Mouse (Mus musculus): ENCODE data around the gene Peli2. TPM values are rescaled to one million over a fixed set of nuclear protein-coding genes. Genes with fewer than 3 reads are reported as not detected.

Peli2 gene
- polyA plus RNA-seq, 1 experiment = 18.7 TPM

GRCm38 (mm10) chr14:48157835-48158234, 37.2 kb downstream of the Peli2 start:
- Histone ChIP-seq H3K4me3 (replicated peaks; ENCODE audit: extremely low read depth, low read depth, low read length) (no peak overlapping the region), H3K4me1 (ENCODE audit: control insufficient read depth, insufficient read depth, low read length) (0 out of 2 replicates have a peak, but pooled peaks cover 5% of the 10 kb centered on the region)
- WGBS = 67% methylated on average over 8 of the region's 8 CpGs
- no peak for DNase-seq
- TF ChIP-seq CTCF (IDR thresholded peaks at IDR 0.05; ENCODE audit: insufficient read depth, low read length) (no peak), POLR2A (IDR thresholded peaks at IDR 0.05; ENCODE audit: borderline replicate concordance, extremely low read depth, low read depth, low read length) (no peak)

- WGBS = 72% methylated on average over 3 of the region's 3 CpGs
These were observed 38.8 kb downstream of the Peli2 start for GRCm38 (mm10) chr14:48159401-48159800.

GRCm38 (mm10) chr14:48162446-48162845, 41.8 kb downstream of the Peli2 start:
- no peak for TF ChIP-seq CTCF (IDR thresholded peaks at IDR 0.05; ENCODE audit: insufficient read depth, low read length)
- no peak for TF ChIP-seq POLR2A (IDR thresholded peaks at IDR 0.05; ENCODE audit: borderline replicate concordance, extremely low read depth, low read depth, low read length)
- 89% methylated on average over 14 of the region's 14 CpGs for WGBS

More at GRCm38 (mm10) chr14:48159401-48159800, 38.8 kb downstream of the Peli2 start:
- Histone ChIP-seq H3K4me1 (ENCODE audit: control insufficient read depth, insufficient read depth, low read length) (0 out of 2 replicates have a peak, but pooled peaks cover 5% of the 10 kb centered on the region), H3K4me3 (replicated peaks; ENCODE audit: extremely low read depth, low read depth, low read length) (no peak overlapping the region)
- TF ChIP-seq CTCF (IDR thresholded peaks at IDR 0.05; ENCODE audit: insufficient read depth, low read length) = no peak
- TF ChIP-seq POLR2A (IDR thresholded peaks at IDR 0.05; ENCODE audit: borderline replicate concordance, extremely low read depth, low read depth, low read length) = no peak
- no peak for DNase-seq

GRCm38 (mm10) chr14:48164917-48165316, 44.3 kb downstream of the Peli2 start:
- H3K4me3 ChIP-seq (replicated peaks; ENCODE audit: extremely low read depth, low read depth, low read length) = no peak overlapping the region
- TF ChIP-seq POLR2A (IDR thresholded peaks at IDR 0.05; ENCODE audit: borderline replicate concordance, extremely low read depth, low read depth, low read length) (no peak), CTCF (IDR thresholded peaks at IDR 0.05; ENCODE audit: insufficient read depth, low read length) (no peak)
- no peaks in the 10 kb centered on the region for H3K4me1 ChIP-seq (ENCODE audit: control insufficient read depth, insufficient read depth, low read length)
- no peak for DNase-seq
- 48% methylated on average over 8 of the region's 8 CpGs for WGBS

More at GRCm38 (mm10) chr14:48162446-48162845, 41.8 kb downstream of the Peli2 start:
- Histone ChIP-seq H3K4me3 (replicated peaks; ENCODE audit: extremely low read depth, low read depth, low read length) (no peak overlapping the region), H3K4me1 (ENCODE audit: control insufficient read depth, insufficient read depth, low read length) (no peaks in the 10 kb centered on the region)
- no peak for DNase-seq

- no peak for DNase-seq
- TF ChIP-seq CTCF (IDR thresholded peaks at IDR 0.05; ENCODE audit: insufficient read depth, low read length) (no peak), POLR2A (IDR thresholded peaks at IDR 0.05; ENCODE audit: borderline replicate concordance, extremely low read depth, low read depth, low read length) (no peak)
- Histone ChIP-seq H3K4me1 (ENCODE audit: control insufficient read depth, insufficient read depth, low read length) (no peaks in the 10 kb centered on the region; the same call in 1 of the 2 replicates), H3K4me3 (replicated peaks; ENCODE audit: extremely low read depth, low read depth, low read length) (no peak overlapping the region)
- WGBS = 85% methylated on average over 9 of the region's 9 CpGs
These were observed 45.8 kb downstream of the Peli2 start for GRCm38 (mm10) chr14:48166396-48166795.

- TF ChIP-seq POLR2A (IDR thresholded peaks at IDR 0.05; ENCODE audit: borderline replicate concordance, extremely low read depth, low read depth, low read length) = no peak
- TF ChIP-seq CTCF (IDR thresholded peaks at IDR 0.05; ENCODE audit: insufficient read depth, low read length) = no peak
- WGBS = 52% methylated on average over 3 of the region's 3 CpGs
- Histone ChIP-seq H3K4me3 (replicated peaks; ENCODE audit: extremely low read depth, low read depth, low read length) (no peak overlapping the region), H3K4me1 (ENCODE audit: control insufficient read depth, insufficient read depth, low read length) (peaks cover 1% of the 10 kb centered on the region; the same call in 1 of the 2 replicates)
- DNase-seq = no peak
These were observed 46.4 kb downstream of the Peli2 start for GRCm38 (mm10) chr14:48167020-48167419.

- 81% methylated on average over 6 of the region's 6 CpGs for WGBS
- DNase-seq = no peak
- peaks cover 3% of the 10 kb centered on the region; the same call in 1 of the 2 replicates for H3K4me1 ChIP-seq (ENCODE audit: control insufficient read depth, insufficient read depth, low read length)
- no peak for TF ChIP-seq CTCF (IDR thresholded peaks at IDR 0.05; ENCODE audit: insufficient read depth, low read length)
- TF ChIP-seq POLR2A (IDR thresholded peaks at IDR 0.05; ENCODE audit: borderline replicate concordance, extremely low read depth, low read depth, low read length) = no peak
- H3K4me3 ChIP-seq (replicated peaks; ENCODE audit: extremely low read depth, low read depth, low read length) = no peak overlapping the region
These were observed 47.5 kb downstream of the Peli2 start for GRCm38 (mm10) chr14:48168116-48168515.

GRCm38 (mm10) chr14:48169970-48170369, 49.3 kb downstream of the Peli2 start:
- peaks cover 3% of the 10 kb centered on the region; the same call in 1 of the 2 replicates for H3K4me1 ChIP-seq (ENCODE audit: control insufficient read depth, insufficient read depth, low read length)
- 54% methylated on average over 7 of the region's 7 CpGs for WGBS
- DNase-seq = peak; percentile 40
- peak; percentile 75 for TF ChIP-seq CTCF (IDR thresholded peaks at IDR 0.05; ENCODE audit: insufficient read depth, low read length)
- TF ChIP-seq POLR2A (IDR thresholded peaks at IDR 0.05; ENCODE audit: borderline replicate concordance, extremely low read depth, low read depth, low read length) = no peak
- no peak overlapping the region for H3K4me3 ChIP-seq (replicated peaks; ENCODE audit: extremely low read depth, low read depth, low read length)

GRCm38 (mm10) chr14:48171268-48171667, 50.6 kb downstream of the Peli2 start:
- no peak for DNase-seq
- no peak for TF ChIP-seq CTCF (IDR thresholded peaks at IDR 0.05; ENCODE audit: insufficient read depth, low read length)
- no peak for TF ChIP-seq POLR2A (IDR thresholded peaks at IDR 0.05; ENCODE audit: borderline replicate concordance, extremely low read depth, low read depth, low read length)
- 67% methylated on average over 12 of the region's 12 CpGs for WGBS
- H3K4me1 ChIP-seq (ENCODE audit: control insufficient read depth, insufficient read depth, low read length) = peaks cover 3% of the 10 kb centered on the region; the same call in 1 of the 2 replicates
- no peak overlapping the region for H3K4me3 ChIP-seq (replicated peaks; ENCODE audit: extremely low read depth, low read depth, low read length)

GRCm38 (mm10) chr14:48172026-48172425, 51.4 kb downstream of the Peli2 start:
- 16% methylated on average over 8 of the region's 8 CpGs for WGBS
- DNase-seq = peak; percentile 17
- H3K4me3 ChIP-seq (replicated peaks; ENCODE audit: extremely low read depth, low read depth, low read length) = no peak overlapping the region
- TF ChIP-seq POLR2A (IDR thresholded peaks at IDR 0.05; ENCODE audit: borderline replicate concordance, extremely low read depth, low read depth, low read length) (no peak), CTCF (IDR thresholded peaks at IDR 0.05; ENCODE audit: insufficient read depth, low read length) (no peak)
- peaks cover 3% of the 10 kb centered on the region; the same call in 1 of the 2 replicates for H3K4me1 ChIP-seq (ENCODE audit: control insufficient read depth, insufficient read depth, low read length)
